Mouse (Mus musculus) megakaryocyte, embryonic 14.5 days (primary cell): Measurements from ENCODE around the gene Dst.

Experiments
- FLI1 ChIP-seq: IDR thresholded peaks from 2 replicates; pipeline ENCODE4 v1.6.1; 2012; ENCODE audit warnings: low read length, inconsistent platforms, mixed read lengths
- GATA1 ChIP-seq: IDR thresholded peaks from 3 replicates; pipeline ENCODE4 v1.6.1; 2012; ENCODE audit warnings: mixed read lengths, low read length, inconsistent platforms, borderline replicate concordance

GRCm38 (mm10) chr1:34002321-34002720, 94.3 kb downstream of the Dst start:
- no peak for TF ChIP-seq GATA1
- no peak for TF ChIP-seq FLI1
